Mouse (Mus musculus) adrenal gland, adult 8-10 months (tissue): ENCODE data around the gene Pnlip. TPM values are rescaled to one million over a fixed set of nuclear protein-coding genes. Genes with fewer than 3 reads are reported as not detected.
A peak's percentile ranks its signal among the peaks of the same experiment; 100 is the strongest.

Source experiments
- DNase-seq: peaks from one replicate; pipeline ENCODE4 v3.0.0; 2022
- total RNA-seq, 4 experiments: library from RNA; stranded (reverse); gene quantifications; 2 replicates each; pipeline ENCODE4 v1.2.4; 2022

The Pnlip gene
- total RNA-seq, result not detected

DNA sequence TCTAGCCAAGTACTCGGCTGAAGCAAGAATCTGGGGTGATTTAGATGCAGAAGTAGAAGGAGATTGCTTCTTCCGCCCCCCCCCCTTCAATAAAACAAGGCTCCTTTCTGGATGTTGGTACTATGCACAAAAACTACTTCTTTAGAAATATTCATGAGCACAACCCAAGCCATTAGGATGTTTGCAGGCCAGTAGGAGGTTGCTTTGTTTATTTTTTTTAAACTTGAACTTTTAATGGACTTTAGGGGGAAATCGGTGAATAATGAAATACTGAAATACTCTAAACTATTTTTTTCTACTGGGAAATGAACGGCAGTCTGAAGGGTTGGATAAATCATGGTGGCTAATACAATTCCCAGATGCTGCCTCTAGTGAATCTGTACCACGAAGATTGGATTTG is at the start of gene Pnlip:
Gene Pnlip, plus strand, starts transcription at position 301 of the 400 bp plus-strand sequence.
- no peak for DNase-seq

DNA sequence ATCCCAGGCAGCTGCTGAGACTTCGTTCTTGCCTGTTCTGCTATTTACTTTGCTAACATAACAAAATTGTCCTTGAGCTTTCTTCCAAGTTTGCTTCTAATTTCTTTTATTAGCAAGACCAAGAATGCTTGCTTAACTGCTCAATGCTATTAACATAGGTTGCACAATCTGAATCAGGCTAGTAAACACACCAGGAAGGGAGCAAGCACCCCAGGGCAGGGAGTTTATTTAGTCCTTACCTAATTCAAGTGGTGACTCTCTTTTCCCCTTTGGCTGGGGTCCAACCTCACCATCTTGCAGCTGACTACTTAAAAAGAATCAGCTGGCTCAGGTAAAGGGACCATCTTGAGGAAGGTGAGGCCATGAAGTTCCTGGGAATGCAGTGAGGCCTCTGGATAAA is 42.6 kb upstream of the Pnlip start:
- DNase-seq, result no peak

DNA sequence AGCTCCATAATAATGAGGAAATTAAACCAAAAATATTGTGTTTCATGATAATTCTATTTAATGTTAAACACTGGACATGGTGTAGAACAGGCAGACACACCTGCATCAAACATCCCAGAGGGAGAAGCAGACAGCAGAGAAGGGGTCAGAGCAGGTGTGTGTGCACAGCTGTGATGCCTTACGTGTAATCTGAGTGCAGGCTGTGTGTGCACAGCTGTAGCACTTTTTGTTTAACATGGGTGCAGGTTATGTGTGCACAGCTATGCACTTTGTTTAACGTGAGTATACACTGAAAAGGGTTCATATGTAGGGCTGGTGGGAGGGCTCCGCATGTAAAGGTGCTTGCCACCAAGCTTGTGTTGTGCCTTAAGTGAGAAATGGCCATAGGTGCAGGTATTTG is 39.6 kb upstream of the Pnlip start:
- no peak for DNase-seq

DNA sequence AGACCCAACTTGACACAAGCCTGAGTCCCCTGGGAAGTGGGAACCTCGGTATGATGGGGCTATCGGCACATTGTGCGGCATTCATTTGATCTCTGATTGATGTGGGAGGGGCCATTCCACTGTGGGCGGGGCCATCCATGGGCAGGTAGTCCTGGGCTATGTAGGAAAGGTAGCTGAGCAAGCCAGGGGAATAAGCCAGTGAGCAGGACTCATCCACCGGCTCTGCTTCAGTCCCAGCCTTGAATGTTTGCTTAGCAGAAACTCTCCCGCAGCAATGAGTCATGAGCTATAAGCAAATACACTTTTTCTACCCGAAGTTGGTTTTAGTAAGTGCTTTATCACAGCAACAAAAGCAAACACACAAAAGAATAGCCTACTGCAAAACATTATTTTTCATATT is 35.7 kb upstream of the Pnlip start:
- DNase-seq, result no peak

DNA sequence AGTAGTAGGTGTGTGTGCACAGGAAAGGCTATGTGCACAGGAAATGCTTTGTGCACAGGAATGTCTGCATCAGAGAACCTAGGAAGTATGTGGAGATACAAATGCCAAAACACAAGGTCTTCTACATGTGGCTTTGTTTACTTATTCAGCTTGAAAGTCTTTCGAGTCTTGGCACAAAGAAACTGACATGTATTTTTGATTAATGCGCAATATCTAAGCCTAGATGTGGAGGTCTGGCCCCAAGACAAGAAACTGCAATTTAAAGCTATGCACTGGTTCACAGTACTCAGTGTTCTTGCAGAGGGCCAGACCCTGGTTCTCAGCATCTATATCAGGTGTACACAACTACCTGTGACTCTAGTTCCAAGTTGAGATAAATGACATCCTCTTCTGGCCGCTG is 31.6 kb upstream of the Pnlip start:
- DNase-seq, result no peak

DNA sequence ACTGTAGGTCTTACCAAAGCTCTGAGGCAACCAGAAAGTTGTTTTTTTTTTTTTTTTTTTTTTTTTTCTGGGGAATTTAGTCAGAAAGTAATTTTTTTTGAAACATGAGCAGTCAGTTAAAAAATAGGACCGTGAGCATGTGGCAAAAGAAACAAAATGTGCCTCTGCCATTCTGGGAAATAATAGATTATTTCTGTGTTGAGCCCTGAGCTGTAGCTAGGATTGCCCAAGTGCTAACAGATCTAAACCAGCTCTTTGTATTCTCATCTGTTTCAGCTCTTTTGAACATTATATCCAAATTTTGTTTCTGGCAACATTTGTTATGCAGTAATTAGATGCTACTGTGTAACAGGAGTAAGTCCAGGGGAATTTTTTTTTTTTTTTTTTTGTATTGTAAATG is 30.7 kb upstream of the Pnlip start:
- DNase-seq, result no peak

DNA sequence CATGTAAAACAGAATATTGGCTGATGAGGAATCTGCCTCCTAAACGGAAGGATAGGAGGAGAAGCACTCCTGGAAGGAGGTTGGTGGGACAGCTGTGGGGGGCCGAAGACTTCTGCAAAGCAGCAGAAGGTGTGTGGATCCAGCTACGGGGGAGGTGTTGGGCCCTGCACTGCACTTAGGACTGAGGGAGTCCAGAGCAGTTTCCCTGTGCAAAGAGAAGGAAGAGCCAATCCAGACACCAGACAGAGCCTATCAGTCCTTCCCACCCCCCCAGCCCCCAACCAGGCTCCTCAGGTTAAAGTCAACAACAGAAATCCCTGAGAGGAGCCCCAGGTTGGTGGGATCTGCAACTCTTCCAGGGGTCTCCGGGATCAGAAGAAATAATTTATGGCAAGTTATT is 27.5 kb upstream of the Pnlip start:
- no peak for DNase-seq

DNA sequence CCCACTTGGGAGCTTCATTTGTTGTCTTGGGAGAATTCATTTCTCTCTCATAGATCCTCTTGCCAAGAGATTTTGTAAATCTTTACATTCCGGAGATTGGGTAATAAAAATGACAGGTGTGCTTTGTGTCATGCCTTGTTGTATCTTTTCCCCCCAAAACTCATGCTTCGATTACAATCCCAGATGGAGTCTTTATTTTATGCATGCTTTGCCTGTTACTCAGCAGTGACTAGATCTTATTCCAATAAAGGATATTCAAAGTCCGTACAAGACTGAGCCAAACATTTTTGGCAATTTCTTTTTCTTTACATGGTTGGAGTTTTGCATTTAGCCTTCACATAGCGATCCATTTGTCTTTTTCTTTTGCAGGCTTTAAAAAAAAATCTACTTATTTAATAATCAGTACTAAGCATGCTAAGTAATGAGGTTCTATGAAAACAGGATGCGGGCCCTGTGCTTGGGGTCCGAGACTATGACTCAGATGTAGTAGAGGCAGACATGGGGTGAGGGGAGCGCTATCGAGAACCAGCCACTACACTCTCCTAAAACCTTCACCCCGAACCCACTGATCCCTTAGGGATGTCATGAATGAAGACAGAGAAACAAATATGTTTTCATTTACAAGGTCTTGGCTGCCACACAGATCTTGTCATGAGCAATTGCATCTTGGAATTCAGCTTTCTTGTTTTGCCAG is 26.9 kb upstream of the Pnlip start:
- DNase-seq, result no peak

DNA sequence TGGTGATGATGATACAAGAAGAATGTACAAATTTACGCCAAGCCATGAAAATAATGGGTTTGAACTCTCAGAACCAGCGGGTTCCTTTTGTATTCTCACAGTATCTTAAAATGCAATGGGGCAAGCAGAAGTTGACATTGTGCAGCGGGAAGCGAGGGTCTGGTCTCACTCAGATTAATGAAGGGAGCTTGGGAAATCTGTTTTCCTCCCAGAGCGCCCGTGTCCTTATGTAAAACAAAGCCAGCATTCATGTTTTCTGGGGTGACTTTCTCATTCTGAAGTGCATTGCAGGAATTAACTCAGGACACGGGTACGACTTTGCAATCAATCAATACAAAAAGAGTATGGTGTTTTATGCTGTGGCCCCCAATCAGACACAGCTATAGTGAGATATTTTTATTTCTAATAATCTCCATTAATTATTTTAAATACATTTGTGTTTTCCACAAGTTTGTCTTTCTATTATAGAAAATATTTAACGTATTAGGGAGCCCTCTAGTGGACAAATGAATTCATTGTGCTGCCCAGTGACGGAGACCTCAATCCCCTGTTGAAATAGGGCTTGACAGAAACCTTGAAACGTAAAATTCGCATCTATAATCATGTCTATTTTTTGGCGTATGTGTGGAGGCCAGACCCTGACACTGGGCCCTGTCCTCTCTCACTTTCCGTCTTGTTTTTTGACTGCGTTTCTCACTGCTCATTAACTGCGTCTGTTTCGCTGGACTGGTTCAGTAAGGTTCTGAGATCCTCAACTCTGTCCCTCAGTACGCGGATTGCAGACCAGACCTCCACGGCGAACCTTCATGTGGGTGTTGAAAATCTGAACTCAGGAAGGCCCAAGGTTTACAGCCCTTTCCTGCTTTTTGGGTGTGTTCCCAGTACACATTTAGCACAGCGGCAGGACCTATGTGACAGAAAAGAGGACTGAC is 24.6 kb upstream of the Pnlip start:
- DNase-seq, result no peak

DNA sequence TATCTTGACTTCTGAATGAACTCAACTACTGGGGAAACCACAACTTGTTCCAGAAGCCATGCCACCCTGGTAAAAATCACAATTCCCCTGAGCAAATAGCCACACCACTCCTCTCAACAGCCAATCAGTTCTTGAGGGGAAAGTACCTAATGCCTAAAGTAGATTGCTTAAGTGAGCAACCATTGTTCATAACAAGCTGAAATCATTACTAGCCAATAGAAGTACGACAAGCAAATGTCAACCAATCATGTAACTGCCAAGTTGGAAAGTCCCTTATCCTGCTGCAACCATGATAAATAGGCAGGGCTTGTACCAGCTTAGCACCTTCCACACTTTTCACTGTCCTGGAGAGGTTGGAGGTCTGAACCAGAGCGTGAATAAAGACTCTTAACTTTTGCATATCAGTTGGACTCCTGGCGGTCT is 22.9 kb upstream of the Pnlip start:
- DNase-seq, result no peak

DNA sequence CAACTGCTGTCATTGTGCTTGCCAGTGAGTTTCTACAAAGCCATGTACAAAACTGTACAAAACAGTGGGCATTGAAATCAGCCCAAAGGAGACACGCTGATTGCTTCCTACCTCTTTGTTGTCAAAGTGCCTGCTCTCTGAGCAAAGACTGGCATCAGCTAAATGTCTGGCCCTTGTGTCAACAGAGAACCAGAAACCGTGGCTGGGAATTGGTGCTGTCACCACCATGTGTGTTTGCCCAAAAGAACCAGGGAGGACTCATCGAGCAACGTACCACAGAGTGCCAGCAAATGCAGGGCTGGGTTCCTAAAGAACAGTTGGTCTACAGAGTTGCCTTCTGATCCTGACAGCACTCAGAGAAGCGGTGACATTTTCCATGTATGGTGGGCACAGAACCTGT is 2.3 kb upstream of the Pnlip start:
- DNase-seq, result no peak

DNA sequence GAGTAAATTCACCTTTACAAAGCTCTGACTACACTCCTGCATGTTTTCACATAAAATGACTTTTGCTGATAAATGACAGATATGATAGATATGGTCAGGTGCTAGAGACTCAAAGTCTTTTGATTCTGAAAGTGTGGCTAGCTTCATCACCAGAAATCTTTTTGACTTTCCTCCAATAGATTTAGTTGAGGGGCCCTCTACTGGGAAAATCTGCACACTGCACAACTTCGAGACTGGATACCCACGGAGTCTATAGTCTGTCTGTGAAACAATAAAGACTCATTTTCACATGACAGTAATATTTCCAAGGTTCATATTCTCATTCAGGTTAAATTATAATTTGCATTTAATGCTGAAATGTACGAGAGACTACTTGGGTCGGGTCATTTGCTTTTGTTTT is 9.8 kb downstream of the Pnlip start:
- no peak for DNase-seq

DNA sequence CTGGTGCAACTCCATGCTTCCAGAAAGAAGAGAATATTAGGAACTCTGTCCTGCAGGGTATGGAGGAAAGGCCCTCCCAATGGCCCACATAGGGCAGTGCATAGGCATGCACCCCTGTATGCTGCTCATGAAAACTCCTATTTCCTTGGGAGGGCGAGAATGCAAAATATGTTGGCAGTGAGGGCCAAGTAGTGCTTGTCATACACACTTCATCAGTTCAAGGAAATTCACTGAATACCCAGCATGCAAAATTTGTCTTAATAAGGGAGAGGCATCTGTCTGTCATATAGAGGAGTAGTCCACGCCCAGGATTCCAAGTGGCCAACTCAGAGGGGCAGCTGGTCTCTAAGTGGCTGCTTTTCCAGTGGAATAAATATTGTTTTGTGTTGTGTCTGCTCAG is 11.0 kb downstream of the Pnlip start:
- DNase-seq, result no peak

DNA sequence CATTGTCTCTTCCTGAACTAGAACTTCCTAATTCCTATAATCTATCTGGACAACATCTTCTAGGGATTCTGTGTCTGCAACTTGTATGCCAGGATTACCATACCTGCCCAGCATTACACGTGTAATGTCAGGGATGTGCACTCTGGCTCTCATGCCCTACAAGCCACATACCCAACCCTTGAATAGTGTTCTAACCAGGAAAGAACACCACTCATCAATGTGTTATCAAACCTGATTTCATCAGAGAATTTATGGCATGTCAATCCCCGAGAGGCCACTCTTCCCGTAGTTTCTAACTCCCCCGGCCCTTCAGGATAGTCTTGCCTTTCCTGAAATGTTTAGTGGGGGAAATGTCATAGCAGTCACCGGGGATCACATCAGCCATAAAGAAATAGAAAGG is 12.6 kb downstream of the Pnlip start:
- DNase-seq, result no peak

DNA sequence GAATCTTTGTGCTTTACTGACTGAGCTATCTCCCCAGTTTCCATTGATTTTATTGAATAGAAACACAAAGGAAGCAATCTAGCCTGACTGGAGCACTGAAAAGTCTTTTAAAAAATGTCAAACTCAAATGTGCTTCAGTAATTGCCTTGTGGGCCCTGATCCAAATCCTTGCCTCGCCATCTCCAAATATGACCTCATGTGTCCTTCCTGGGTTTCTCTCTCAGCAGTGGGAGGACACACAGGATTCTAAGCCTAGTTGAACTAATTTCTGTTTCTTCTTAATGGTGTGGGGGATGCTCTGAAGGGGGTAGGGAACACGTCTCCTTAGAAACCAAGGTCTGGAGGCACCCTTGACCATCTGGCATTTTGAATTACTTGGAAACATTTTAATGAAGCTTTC is 22.3 kb downstream of the Pnlip start:
- DNase-seq, result no peak

DNA sequence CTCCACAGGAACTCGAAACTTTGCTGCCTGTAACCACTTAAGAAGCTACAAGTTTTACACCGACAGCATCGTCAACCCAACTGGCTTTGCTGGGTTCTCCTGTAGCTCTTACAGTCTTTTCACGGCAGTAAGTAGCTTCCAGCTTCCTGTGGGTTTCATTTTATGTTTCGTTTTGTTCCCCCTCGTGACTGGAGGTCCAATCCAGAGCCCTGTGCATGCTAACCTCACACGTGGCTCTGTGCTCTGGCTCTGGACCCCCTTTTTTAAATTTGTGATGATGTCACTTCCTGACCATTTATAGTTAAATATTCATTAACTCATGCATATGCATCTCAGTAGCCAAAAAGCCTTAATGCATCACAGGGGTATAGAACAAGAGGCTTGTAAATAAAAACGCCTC is 24.8 kb downstream of the Pnlip start:
- no peak for DNase-seq

DNA sequence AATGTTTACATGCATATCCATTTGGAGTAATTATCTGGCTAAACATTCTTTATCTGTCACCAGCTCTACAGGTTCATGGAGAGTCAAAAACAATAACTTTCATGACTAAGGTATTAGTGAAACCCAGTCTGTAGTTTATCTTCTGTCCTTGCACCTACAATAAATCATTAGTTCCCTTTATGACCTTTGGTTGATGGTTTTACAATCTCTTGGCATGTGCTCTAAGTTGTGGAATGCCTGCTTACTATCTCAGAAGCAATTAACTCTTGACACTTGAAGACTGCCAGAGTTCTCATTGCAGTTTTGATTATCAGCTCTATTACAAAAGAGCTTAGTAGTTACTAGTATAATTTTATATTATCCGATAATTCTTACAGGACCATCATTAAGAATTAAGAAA is 36.6 kb downstream of the Pnlip start:
- DNase-seq, result no peak

DNA sequence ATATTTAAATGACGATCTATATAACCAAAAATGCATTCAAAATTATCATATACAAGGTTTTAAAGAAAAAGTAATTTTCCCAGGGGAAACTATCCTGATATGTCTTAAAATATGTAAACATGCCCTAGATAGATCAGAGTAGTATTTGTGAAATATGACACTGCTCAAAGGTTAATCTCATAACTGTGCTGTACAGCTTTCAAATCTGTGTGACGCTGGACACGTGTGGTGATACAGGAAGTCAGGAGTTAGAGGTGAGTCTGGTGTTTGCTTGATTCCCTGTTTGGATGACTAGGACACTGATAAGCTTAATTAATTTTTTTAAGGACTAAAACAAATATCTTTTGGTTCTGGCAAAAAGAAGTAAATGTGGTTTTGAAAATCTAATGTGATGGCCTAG is 43.0 kb downstream of the Pnlip start:
- DNase-seq, result no peak

DNA sequence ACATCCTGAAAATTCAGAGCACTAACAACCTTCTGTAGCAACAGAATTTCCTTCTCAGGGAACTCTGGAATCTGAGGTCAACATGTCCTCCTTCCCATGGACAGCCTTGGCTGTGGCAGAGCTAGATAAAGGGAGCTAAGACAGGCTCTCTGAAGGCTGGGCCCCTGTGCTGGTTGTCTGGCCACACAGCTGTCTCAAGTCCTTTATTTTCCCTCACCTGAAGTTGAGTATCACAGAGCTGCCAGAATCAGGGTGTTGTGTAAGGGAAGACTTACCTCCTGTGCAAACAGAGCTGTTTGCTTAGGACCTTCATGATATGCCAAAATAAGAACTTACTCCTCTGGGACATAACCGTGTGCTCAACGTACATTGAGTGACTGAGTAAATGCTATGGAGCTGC is 43.9 kb downstream of the Pnlip start:
- no peak for DNase-seq

DNA sequence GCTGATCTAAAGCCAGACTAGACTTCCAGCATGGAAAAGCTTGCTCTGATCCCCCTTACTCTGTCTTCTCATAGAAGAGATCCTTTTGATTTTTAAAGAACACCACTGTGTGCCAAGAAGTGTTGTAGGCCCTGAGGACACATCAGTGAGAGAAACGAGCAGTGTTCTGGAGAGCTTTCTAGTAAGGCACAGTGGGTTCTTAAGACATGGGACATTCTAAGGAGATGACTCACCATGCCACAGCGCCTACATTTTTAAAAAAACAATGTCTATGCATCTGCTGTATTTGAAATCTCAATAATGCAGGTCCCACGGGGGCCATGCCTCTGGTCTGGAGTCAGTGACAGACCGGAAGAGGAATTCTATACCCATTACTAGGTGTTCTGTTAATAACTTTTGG is 52.3 kb downstream of the Pnlip start:
- DNase-seq, result no peak

DNA sequence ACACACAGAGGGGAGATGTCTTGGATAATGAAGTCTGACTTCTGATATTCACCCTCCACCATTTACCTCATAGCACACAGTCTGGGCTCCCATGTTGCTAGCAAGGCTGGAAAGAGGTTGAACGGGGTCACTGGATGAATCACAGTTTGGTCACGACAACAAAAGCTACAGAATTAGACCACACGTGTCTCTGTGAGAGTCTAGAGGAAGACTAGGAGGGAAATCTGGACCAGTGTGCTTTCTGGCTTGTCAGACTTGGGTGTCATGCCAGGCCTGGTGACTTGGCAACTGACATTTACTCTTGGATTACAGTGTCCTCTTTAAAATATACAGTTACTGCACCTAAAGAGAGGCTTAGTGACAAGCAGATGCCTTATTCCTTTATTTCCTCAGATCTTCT is 56.3 kb downstream of the Pnlip start:
- peak; percentile 12 for DNase-seq

DNA sequence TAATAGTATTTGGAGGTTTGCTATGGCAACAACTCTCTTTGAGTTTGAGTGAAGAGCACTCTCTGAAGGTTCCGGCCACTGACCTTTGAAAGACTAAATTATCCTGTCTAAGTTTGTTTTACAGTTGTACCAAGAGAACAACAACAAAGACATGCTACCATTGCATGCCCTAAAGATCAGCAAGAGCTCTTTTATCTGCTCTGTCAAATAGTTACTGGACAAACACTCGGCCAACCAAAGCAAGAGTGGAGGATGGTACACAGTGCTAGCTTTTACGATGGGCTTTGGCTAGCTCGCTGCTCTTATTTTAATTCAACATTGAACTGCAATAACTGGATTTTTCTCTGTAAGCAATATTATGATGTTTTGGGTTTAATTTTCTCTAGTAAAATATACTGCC is 65.6 kb downstream of the Pnlip start:
- no peak for DNase-seq

DNA sequence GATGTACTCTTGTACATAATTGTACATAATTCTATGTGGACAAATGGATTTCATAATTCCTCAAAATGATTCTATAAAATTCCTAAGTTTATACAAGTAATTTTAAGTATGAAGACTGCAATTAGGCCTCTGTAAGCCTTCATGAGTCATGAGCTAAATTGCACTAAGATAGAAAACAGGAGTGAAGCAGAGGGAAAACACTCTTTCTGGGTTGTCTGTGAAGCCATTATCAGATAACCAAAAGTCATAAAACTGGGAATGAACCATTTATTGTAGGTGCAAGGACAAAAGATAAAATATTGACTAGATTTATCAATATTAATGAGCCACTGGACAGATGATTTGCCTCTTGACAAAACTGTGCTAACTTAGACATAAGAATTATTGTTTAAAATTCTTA is 68.1 kb downstream of the Pnlip start:
- no peak for DNase-seq

DNA sequence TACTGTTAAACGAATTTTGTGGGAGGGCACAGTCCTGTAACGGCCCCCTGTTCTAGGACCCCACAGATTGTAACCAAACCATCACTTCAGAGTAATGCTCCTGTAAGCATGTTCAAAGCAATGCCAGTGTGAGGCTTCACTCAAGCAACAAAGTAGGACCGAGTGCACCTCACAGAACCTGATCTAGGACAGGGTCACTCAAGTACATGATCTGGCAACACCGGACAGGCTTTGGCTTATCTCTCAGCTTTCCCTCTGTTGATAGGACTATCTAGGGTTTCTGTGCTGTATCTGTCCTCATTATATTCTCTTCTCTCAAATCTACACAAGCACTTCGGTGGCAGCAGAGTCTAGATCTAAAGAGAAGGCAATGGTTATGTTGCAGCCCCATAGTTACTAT is 74.3 kb downstream of the Pnlip start:
- no peak for DNase-seq
